Mouse (Mus musculus) retina, postnatal 7 days (tissue): ENCODE measurements around the gene Slc45a2.

ENCODE experiments used
- DNase-seq: peaks from one replicate; pipeline ENCODE4 v3.0.0-alpha.2; 2012; ENCODE audit warnings: low read depth, low spot score

Slc45a2 gene

GRCm38 (mm10) chr15:11004646-11005045, 4.1 kb downstream of the Slc45a2 start:
- DNase-seq: no peak

DNA sequence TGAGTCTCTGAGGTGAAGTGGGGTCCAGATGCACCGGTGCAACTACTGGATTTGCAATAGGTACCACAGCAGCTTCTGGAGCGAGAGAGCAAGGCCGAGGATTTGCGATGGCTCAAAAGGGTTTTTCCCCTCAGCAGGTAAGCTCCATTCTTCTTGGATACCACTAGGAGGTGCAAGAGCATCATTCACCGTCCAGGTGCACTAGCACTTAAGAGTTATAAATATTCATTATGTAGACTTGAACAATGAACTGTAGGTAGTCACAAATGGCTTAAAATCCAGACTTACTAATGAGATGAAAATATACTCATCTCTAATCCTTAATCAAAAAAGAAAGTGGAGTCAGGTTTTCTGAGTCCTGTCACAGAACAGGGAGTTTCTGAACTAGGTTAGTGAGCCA, 8.2 kb downstream of the Slc45a2 start:
- DNase-seq: no peak

DNA sequence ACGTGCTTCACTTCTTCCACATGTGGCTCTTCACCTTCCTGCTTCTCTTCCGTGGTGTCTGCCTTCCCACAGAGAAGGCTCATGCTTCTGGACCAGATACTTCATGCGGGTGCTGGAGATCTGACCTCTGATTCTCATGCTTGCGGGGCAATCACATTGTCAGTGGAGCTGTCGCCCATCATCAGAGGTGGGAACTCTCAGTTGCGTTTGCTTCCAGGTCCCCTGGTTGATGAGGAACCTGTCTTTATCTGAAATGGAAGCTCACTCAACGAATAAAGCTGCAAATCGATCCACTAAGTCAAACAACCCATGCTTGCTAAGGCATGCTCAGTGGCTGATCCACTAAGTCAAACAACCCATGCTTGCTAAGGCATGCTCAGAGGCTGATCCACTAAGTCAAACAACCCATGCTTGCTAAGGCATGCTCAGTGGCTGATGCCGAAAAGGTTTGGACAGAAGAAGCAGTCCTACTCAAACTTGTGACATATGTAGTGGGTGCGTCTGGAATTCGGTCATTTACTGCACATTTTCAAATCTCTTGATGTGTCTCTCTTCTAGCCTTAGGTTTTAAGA, 10.5 kb downstream of the Slc45a2 start:
- DNase-seq: no peak

DNA sequence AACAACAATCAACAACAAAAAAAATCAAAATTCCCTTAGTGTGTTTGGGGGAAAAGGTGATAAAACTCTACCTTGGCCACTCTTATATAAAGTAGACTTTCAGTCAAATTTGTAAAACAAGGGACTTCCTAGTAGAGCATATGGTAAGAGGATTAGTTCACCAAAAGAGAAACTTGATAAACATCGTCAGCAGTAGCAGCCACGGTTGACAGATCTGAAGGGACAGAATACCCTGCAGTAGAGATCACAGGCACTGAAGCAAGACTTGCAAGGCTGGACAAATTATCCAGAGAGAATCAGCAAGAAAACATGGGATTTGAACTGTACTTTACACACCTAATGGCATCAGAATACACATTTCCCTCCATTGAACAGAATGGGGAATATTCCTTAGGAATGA, 14.4 kb downstream of the Slc45a2 start:
- DNase-seq: no peak

GRCm38 (mm10) chr15:11026801-11027561, 26.5 kb downstream of the Slc45a2 start:
- DNase-seq: no peak

DNA sequence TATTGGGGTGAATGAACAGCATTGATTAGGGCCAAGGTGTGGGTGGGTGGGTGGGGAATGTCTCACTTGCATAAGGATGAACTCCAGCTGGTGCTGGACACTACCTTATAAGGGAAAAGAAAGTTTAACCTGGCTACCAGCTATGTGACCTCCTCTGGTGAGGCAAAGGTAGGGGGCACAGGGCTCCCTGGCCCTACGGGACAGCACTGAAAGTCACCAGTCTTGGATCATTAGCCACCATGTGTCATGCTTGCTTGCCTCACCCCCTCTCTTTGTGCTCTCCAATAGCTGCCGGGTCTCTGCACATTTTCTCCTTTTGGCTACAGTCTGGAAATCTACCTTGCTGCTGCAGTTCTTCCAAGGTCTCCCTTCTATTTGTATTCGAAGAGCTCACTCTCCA, 29.7 kb downstream of the Slc45a2 start:
- no peak for DNase-seq

DNA sequence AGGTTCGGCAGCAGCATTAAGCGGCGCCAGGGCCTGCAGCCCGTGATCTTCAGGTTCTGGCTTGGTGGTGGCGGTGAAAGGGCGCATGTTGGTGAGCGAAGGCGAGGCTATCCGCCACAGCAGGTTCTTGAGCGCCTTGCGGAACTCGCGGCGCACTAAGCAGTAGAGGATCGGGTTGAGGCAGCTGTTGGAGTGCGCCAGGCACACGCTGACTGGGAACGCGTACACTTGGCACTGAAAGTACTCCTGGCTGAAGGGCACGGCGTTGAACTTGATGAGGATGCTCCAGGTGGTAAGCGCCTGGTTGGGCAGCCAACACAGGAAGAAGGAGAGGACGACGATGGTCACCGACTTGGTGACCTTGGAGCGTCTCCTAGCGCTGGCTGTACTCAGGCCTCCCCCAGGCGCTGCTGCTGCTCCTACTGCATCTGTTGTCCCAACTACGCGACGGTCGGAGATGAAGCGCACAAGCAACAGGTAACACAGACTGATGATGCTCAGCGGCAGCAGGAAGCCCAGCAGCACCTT, 35.5 kb downstream of the Slc45a2 start:
- no peak for DNase-seq

- DNase-seq: no peak
Measured at GRCm38 (mm10) chr15:11036535-11037375, 36.2 kb downstream of the Slc45a2 start.

DNA sequence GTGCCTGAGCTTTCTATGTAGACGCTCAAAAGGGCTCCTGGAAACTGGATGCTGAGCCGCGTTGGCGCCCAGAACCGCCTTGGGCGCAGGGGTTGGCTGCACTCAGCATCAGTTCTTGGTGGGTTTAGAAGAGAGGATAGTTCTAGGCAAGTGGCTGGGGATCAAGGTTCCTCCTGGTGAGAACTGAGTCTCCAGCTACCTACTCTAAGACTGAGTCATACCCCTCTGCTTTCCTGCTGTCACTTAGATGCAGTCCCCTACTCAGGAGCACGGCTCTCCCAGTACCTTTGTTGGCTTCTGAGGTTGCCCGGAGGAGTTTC, 36.8 kb downstream of the Slc45a2 start:
- DNase-seq: no peak

DNA sequence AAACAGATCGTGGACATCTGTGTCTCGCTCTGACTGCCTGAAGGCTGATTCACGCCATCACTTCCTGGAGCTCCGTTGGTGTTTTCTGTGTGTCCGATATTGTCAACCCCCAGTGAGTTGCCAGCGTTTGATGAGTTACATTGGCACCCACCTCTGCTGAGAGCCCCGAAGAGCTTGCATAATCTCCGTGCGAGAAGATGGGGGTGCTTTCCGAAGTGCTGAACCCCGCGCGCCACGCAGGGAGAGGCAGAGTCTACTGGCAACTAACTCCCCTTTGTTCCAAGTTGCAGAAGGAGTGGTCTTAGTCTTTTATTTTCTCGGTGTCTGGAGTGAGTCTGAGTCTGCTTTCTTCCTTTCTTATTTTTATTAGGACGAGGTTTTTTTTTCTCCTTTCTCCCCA, 37.2 kb downstream of the Slc45a2 start, which contains the start of gene Rxfp3:
Gene Rxfp3, minus strand, starts transcription at position 281 of the 400 bp plus-strand sequence.
- no peak for DNase-seq

DNA sequence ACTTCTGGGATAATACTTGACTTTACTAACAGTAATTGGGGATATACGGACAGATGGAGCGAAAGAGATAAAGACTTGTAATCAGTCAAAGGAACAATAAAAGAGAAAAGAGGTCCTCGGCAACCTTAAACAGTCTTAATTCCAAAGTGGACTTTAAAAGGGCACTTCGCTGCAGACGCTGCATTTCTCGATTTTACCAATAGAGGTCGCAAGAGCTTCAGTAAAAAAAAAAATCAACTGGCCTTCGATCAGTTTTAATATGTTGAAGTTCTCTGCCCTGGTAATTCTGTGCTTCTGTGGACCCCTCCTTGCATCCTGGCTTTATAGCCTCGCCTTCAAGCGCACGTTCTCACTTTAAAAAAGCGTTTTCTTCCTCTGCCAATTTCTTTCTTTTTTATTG, 38.0 kb downstream of the Slc45a2 start:
- DNase-seq: peak; percentile 42

- DNase-seq: no peak
Measured at GRCm38 (mm10) chr15:11040067-11040466, 39.5 kb downstream of the Slc45a2 start.

- no peak for DNase-seq
Measured at GRCm38 (mm10) chr15:11041229-11041628, 40.7 kb downstream of the Slc45a2 start.

DNA sequence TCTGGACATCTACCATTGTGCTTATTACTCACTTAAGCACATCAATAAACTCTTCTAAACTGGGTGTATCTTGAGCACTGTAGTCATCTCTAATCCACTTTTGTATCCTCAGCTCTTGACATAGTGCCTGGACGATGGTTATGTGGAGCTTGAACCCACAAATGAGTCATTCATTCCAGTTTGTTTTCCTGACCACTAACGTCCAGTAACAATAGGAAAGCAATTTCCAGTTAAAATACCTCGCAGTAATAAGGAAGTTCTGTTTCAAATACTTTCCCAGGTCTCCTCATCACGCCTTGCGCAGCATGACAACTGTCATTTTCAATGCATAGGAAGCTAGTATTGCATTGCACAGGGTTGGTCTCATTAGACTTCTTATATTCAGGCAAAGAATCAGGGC, 42.3 kb downstream of the Slc45a2 start:
- DNase-seq: no peak

DNA sequence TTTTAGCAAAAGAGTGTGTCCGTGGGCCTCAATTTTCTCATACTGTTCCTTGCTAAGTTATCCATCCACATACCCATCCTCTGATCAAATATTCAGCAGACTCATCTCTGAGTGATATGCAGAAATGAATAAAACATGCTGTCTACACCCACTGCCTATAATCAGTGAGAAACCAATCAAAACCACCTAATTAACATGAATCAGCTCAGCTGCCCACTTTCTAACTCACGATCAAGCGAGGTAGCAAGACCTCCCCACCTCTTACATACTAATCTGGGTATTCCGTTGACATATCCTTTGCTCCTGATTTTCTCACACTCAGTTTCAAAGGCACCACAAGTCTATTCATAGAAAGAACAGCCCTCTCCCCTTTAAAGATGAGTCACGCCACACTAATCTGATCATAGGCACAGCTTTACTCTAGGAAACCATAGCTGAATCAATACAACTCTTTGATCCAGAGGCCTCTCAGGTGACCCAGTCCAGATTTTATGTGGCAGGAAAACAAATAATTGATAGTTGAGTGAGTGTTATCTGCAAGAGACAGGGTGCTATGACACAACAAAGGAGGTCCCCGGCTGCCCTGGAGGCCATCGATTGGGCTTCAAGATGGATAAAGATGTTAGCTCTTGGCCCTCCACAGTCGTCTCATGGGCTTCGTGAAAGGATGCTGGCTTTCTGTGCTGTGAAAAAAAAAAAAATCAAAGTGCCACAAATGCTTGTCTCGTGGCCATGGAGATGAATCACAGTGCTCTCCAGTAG, 53.3 kb downstream of the Slc45a2 start:
- DNase-seq: no peak

- no peak for DNase-seq
Measured at GRCm38 (mm10) chr15:11054440-11055080, 54.0 kb downstream of the Slc45a2 start.

GRCm38 (mm10) chr15:11062903-11063302, 62.4 kb downstream of the Slc45a2 start:
- no peak for DNase-seq

GRCm38 (mm10) chr15:11064160-11064557, 63.6 kb downstream of the Slc45a2 start:
- DNase-seq: no peak

GRCm38 (mm10) chr15:11064558-11065411, 64.3 kb downstream of the Slc45a2 start, which contains the start of gene Adamts12:
Gene Adamts12 (plus strand): TSS chr15:11064790.
- DNase-seq: no peak

- no peak for DNase-seq
Measured at GRCm38 (mm10) chr15:11065528-11066171, 65.1 kb downstream of the Slc45a2 start.
